Mouse (Mus musculus) thymus, adult 2 months (tissue): ENCODE measurements around the gene Dtd1.

ENCODE experiments used
- CTCF ChIP-seq: fragments of 200-500 bp; IDR thresholded peaks from 2 replicates; pipeline ENCODE4 v1.5.1; 2012; ENCODE audit warnings: mild to moderate bottlenecking, control low read depth, low read length, moderate library complexity, borderline replicate concordance; ENCODE audit not compliant: control insufficient read depth, poor library complexity, insufficient read depth; ENCODE audit errors: extremely low read depth
- POLR2A ChIP-seq: fragments of 200-500 bp; IDR thresholded peaks from 2 replicates; pipeline ENCODE4 v1.6.1; 2012; ENCODE audit warnings: mild to moderate bottlenecking, low read length, control low read depth, moderate library complexity; ENCODE audit not compliant: control insufficient read depth, poor library complexity, insufficient read depth; ENCODE audit errors: extremely low read depth

GRCm38 (mm10) chr2:144613956-144614355 is 14.3 kb downstream of the Dtd1 start:
- TF ChIP-seq POLR2A (no peak), CTCF (no peak)
